Mouse (Mus musculus) MEL (cell line): ENCODE data around the gene Txnrd2. TPM values are rescaled to one million over a fixed set of nuclear protein-coding genes. Genes with fewer than 3 reads are reported as not detected.

Experiments
- DNase-seq: peaks from one replicate; pipeline ENCODE4 v3.0.0; 2011; ENCODE audit warnings: low read depth, low spot score
- H3K27ac ChIP-seq: 2 replicates; pipeline ENCODE4 v1.5.1; 2012; ENCODE audit warnings: low read depth, mild to moderate bottlenecking, control low read depth, low read length, moderate library complexity; ENCODE audit not compliant: control insufficient read depth
- H3K27me3 ChIP-seq, 2 experiments: fragments of 150-350 bp in 1 of 2; sonication (generic) in 1 of 2; 2 replicates each; pipeline ENCODE4 v1.6.1; 2012; ENCODE audit warnings: low read length in 2 of 2, mild to moderate bottlenecking in 2 of 2, improper control_type of control experiment in 1 of 2, moderate library complexity in 1 of 2; ENCODE audit not compliant: insufficient read depth in 2 of 2, control insufficient read depth in 1 of 2
- H3K36me3 ChIP-seq, 2 experiments: 2 replicates each; pipeline ENCODE4 v1.6.1; 2012 to 2014; ENCODE audit warnings: low read length in 2 of 2, improper control_type of control experiment in 1 of 2, inconsistent platforms in 1 of 2, mild to moderate bottlenecking in 1 of 2; ENCODE audit not compliant: insufficient read depth in 2 of 2, control insufficient read depth in 1 of 2
- H3K4me1 ChIP-seq, 2 experiments: fragments of 150-350 bp in 1 of 2; sonication (generic) in 1 of 2; 2 replicates each; pipeline ENCODE4 v1.6.1; 2012; ENCODE audit warnings: low read length in 2 of 2, improper control_type of control experiment in 1 of 2, mild to moderate bottlenecking in 1 of 2; ENCODE audit not compliant: insufficient read depth in 2 of 2, control insufficient read depth in 1 of 2
- H3K4me3 ChIP-seq, 2 experiments: fragments of 150-350 bp in 1 of 2; sonication (generic) in 1 of 2; 2 replicates each; pipeline ENCODE4 v1.5.1; 2012; ENCODE audit warnings: low read depth in 2 of 2, low read length in 2 of 2, mild to moderate bottlenecking in 2 of 2, moderate library complexity in 2 of 2, control low read depth in 1 of 2, improper control_type of control experiment in 1 of 2; ENCODE audit not compliant: control insufficient read depth in 1 of 2, insufficient read depth in 1 of 2
- H3K79me2 ChIP-seq: 2 replicates; pipeline ENCODE4 v1.6.1; 2012; ENCODE audit warnings: mild to moderate bottlenecking, low read length, moderate library complexity; ENCODE audit not compliant: control insufficient read depth, poor library complexity, insufficient read depth
- H3K9ac ChIP-seq: 2 replicates; pipeline ENCODE4 v1.6.1; 2012; ENCODE audit warnings: low read depth, mild to moderate bottlenecking, control low read depth, low read length, moderate library complexity; ENCODE audit not compliant: control insufficient read depth, poor library complexity, severe bottlenecking
- H3K9me3 ChIP-seq: fragments of 150-350 bp; sonication (generic); replicated peaks from 2 replicates; pipeline ENCODE4 v1.6.1; 2012; ENCODE audit warnings: mild to moderate bottlenecking, low read length, improper control_type of control experiment, moderate library complexity; ENCODE audit not compliant: insufficient read depth
- CHD2 ChIP-seq: IDR thresholded peaks from 2 replicates; pipeline ENCODE4 v1.6.1; 2011; ENCODE audit warnings: low read length, improper control_type of control experiment
- CTCF ChIP-seq, 3 experiments: IDR thresholded peaks in 2 of 3; conservative IDR thresholded peaks in 1 of 3; 2 replicates each; pipeline ENCODE4 v1.5.1; 2011 to 2012; ENCODE audit warnings: low read length in 3 of 3, low read depth in 2 of 3, mild to moderate bottlenecking in 2 of 3, improper control_type of control experiment in 1 of 3, inconsistent platforms in 1 of 3, mixed read lengths in 1 of 3, moderate library complexity in 1 of 3; ENCODE audit not compliant: control insufficient read depth in 1 of 3, insufficient read depth in 1 of 3, poor library complexity in 1 of 3, severe bottlenecking in 1 of 3
- E2F4 ChIP-seq: IDR thresholded peaks from 2 replicates; pipeline ENCODE4 v1.6.1; 2011; ENCODE audit warnings: low read depth, low read length, improper control_type of control experiment, borderline replicate concordance
- EP300 ChIP-seq, 2 experiments: IDR thresholded peaks; 2 replicates each; pipeline ENCODE4 v1.6.1; 2011; ENCODE audit warnings: improper control_type of control experiment in 2 of 2, low read length in 2 of 2, low read depth in 1 of 2, mild to moderate bottlenecking in 1 of 2
- GABPA ChIP-seq: IDR thresholded peaks from 2 replicates; pipeline ENCODE4 v1.6.1; 2012; ENCODE audit warnings: low read depth, mild to moderate bottlenecking, inconsistent platforms, low read length, improper control_type of control experiment, moderate library complexity
- HCFC1 ChIP-seq: IDR thresholded peaks from 2 replicates; pipeline ENCODE4 v1.6.1; 2012; ENCODE audit warnings: low read depth, mild to moderate bottlenecking, inconsistent platforms, low read length, improper control_type of control experiment, moderate library complexity
- MAZ ChIP-seq: IDR thresholded peaks from 2 replicates; pipeline ENCODE4 v1.6.1; 2012; ENCODE audit warnings: low read depth, mild to moderate bottlenecking, inconsistent platforms, low read length, improper control_type of control experiment
- MEF2A ChIP-seq: IDR thresholded peaks from 2 replicates; pipeline ENCODE4 v1.6.1; 2014; ENCODE audit warnings: low read depth, mild to moderate bottlenecking, inconsistent platforms, low read length, improper control_type of control experiment; ENCODE audit not compliant: poor library complexity, insufficient replicate concordance, severe bottlenecking; ENCODE audit errors: extremely low read depth
- MYB ChIP-seq: IDR thresholded peaks from 2 replicates; pipeline ENCODE4 v1.6.1; 2011; ENCODE audit warnings: mild to moderate bottlenecking, low read depth, low read length, improper control_type of control experiment
- MYC ChIP-seq: IDR thresholded peaks from 2 replicates; pipeline ENCODE4 v1.6.1; 2011; ENCODE audit warnings: low read depth, mild to moderate bottlenecking, low read length, improper control_type of control experiment, moderate library complexity
- NELFE ChIP-seq: IDR thresholded peaks from 2 replicates; pipeline ENCODE4 v1.6.1; 2011; ENCODE audit warnings: low read depth, low read length, improper control_type of control experiment
- NRF1 ChIP-seq: IDR thresholded peaks from 2 replicates; pipeline ENCODE4 v1.6.1; 2014; ENCODE audit warnings: low read depth, mild to moderate bottlenecking, inconsistent platforms, low read length, improper control_type of control experiment, moderate library complexity; ENCODE audit not compliant: poor library complexity, insufficient read depth, severe bottlenecking
- POLR2A ChIP-seq, 2 experiments: IDR thresholded peaks; 2 replicates each; pipeline ENCODE4 v1.6.1; 2011 to 2012; ENCODE audit warnings: low read length in 2 of 2, mild to moderate bottlenecking in 2 of 2, control low read depth in 1 of 2, improper control_type of control experiment in 1 of 2, low read depth in 1 of 2, moderate library complexity in 1 of 2; ENCODE audit not compliant: control insufficient read depth in 1 of 2, insufficient read depth in 1 of 2, poor library complexity in 1 of 2
- RCOR1 ChIP-seq: IDR thresholded peaks from 2 replicates; pipeline ENCODE4 v1.6.1; 2012; ENCODE audit warnings: low read depth, mild to moderate bottlenecking, inconsistent platforms, low read length, improper control_type of control experiment
- SIN3A ChIP-seq: IDR thresholded peaks from 2 replicates; pipeline ENCODE4 v1.6.1; 2012; ENCODE audit warnings: low read length, improper control_type of control experiment, inconsistent platforms
- TAL1 ChIP-seq: IDR thresholded peaks from 2 replicates; pipeline ENCODE4 v1.6.1; 2012; ENCODE audit warnings: mild to moderate bottlenecking, inconsistent platforms, low read length, moderate library complexity, mixed read lengths
- TBP ChIP-seq: IDR thresholded peaks from 2 replicates; pipeline ENCODE4 v1.8.0; 2011; ENCODE audit warnings: low read depth, low read length, improper control_type of control experiment
- TCF12 ChIP-seq: IDR thresholded peaks from 2 replicates; pipeline ENCODE4 v1.6.1; 2014; ENCODE audit warnings: low read depth, mild to moderate bottlenecking, inconsistent platforms, low read length, improper control_type of control experiment, moderate library complexity
- UBTF ChIP-seq: IDR thresholded peaks from 2 replicates; pipeline ENCODE4 v1.6.1; 2012; ENCODE audit warnings: low read depth, mild to moderate bottlenecking, inconsistent platforms, low read length, improper control_type of control experiment, moderate library complexity, borderline replicate concordance; ENCODE audit not compliant: insufficient read depth
- USF1 ChIP-seq: IDR thresholded peaks from 2 replicates; pipeline ENCODE4 v1.6.1; 2014; ENCODE audit warnings: low read depth, mild to moderate bottlenecking, inconsistent platforms, low read length, improper control_type of control experiment, moderate library complexity
- ZC3H11A ChIP-seq: IDR thresholded peaks from 2 replicates; pipeline ENCODE4 v1.6.1; 2012; ENCODE audit warnings: low read depth, mild to moderate bottlenecking, inconsistent platforms, low read length, improper control_type of control experiment
- ZKSCAN1 ChIP-seq: IDR thresholded peaks from 2 replicates; pipeline ENCODE4 v1.6.1; 2012; ENCODE audit warnings: low read depth, mild to moderate bottlenecking, inconsistent platforms, low read length, improper control_type of control experiment, moderate library complexity
- ZMIZ1 ChIP-seq: IDR thresholded peaks from 2 replicates; pipeline ENCODE4 v1.6.1; 2012; ENCODE audit warnings: low read depth, mild to moderate bottlenecking, inconsistent platforms, low read length, improper control_type of control experiment, moderate library complexity
- polyA plus RNA-seq, 2 experiments: library from polyadenylated mRNA; stranded (reverse) in 1 of 2; unstranded in 1 of 2; fragments of >175 nt in 1 of 2; fragments of >200 nt in 1 of 2; gene quantifications; 2 replicates each; pipeline versions ENCODE4 v1.2.1 to v1.2.4; 2012; ENCODE audit warnings: low replicate concordance in 2 of 2, low read depth in 1 of 2; ENCODE audit not compliant: insufficient read length in 2 of 2, insufficient read depth in 1 of 2, missing spikeins in 1 of 2
- total RNA-seq: library from RNA; depleted of rRNA; stranded (reverse); fragments of 300-350 nt; gene quantifications from 2 replicates; pipeline ENCODE4 v1.2.3, GENCODE M21; 2012

Txnrd2 gene
- total and polyA plus RNA-seq, 3 experiments = 31.2 to 46.8 TPM; not detected in 1

GRCm38 (mm10) chr16:18384211-18384610, 42.0 kb upstream of the Txnrd2 start:
- TF ChIP-seq CTCF (IDR thresholded peaks at IDR 0.05 in 2 of 3, conservative IDR thresholded peaks at IDR 0.05 in 1 of 3; ENCODE audit: control insufficient read depth in 1 of 3, insufficient read depth in 1 of 3, low read depth in 2 of 3, low read length in 3 of 3, poor library complexity in 1 of 3, severe bottlenecking in 1 of 3) (no peak), TBP (no peak), MYB (no peak), TCF12 (no peak), SIN3A (no peak)

GRCm38 (mm10) chr16:18384659-18385058, 41.5 kb upstream of the Txnrd2 start:
- Histone ChIP-seq H3K27ac (no peak overlapping the region), H3K27me3 (no peaks in the 10 kb centered on the region), H3K9ac (no peak overlapping the region), H3K36me3 (peaks cover 0 to 25% of the 10 kb centered on the region in 2 experiments; a peak in 2 of 4 replicates), H3K79me2 (no peaks in the 10 kb centered on the region), H3K4me1 (peaks cover 13 to 33% of the 10 kb centered on the region in 2 experiments), H3K9me3 (no peaks in the 10 kb centered on the region), H3K4me3 (no peak overlapping the region)
- no peak for DNase-seq
- TF ChIP-seq EP300 (IDR thresholded peaks at IDR 0.05; ENCODE audit: low read depth in 1 of 2, low read length in 2 of 2) (no peak), MYC (no peak), GABPA (no peak), MAZ (no peak), NRF1 (no peak), NELFE (no peak), USF1 (no peak), ZKSCAN1 (no peak), E2F4 (no peak), HCFC1 (no peak), POLR2A (IDR thresholded peaks at IDR 0.05; ENCODE audit: control insufficient read depth in 1 of 2, insufficient read depth in 1 of 2, low read depth in 1 of 2, low read length in 2 of 2, poor library complexity in 1 of 2) (no peak), UBTF (no peak), RCOR1 (no peak), CHD2 (no peak), TAL1 (no peak), ZC3H11A (no peak), TBP (no peak), ZMIZ1 (no peak), MEF2A (no peak)

More at GRCm38 (mm10) chr16:18384211-18384610, 42.0 kb upstream of the Txnrd2 start:
- H3K9me3 ChIP-seq = no peaks in the 10 kb centered on the region
- no peak overlapping the region for H3K27ac ChIP-seq
- no peak overlapping the region for H3K4me3 ChIP-seq
- H3K36me3 ChIP-seq = peaks cover 0 to 25% of the 10 kb centered on the region in 2 experiments; a peak in 2 of 4 replicates
- peaks cover 13 to 28% of the 10 kb centered on the region in 2 experiments for H3K4me1 ChIP-seq
- H3K9ac ChIP-seq = no peak overlapping the region
- H3K27me3 ChIP-seq = no peaks in the 10 kb centered on the region
- no peak for DNase-seq
- H3K79me2 ChIP-seq = no peaks in the 10 kb centered on the region
